Mouse (Mus musculus): Measurements from ENCODE around the gene Ap2s1.

Gene Ap2s1

DNA sequence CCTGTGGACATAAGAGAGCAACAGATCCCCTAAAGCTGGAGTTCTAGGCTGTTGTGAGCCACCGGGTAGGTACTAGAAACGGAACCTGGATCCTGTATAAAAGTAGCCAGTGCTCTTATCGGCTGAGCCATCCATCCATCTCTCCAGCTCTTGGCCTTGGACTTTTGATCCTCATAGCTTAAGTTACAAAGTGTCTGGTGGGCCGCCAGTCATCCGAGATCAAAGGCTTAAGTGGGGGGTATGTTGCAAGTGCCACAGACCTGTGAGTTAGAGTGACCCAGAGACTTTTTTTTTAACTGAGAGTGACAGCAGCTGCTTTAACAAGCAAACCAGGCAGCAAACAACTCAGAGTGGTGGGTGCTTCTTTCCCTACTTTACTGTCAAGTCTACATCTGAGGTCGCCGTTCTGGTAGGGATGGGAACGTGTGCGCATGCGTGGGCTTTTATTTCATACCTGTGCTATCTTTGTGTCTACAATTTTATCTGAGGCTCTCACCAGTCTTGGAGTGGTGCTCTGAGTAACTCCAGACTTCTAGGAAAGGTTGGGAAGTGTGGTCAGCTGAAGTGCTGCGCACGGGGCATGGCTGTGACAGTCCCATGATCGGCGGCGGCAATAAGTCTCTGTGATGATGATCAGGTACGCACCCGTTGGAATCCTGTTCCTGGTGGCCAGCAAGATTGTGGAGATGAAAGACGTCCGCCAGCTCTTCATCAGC, 55.0 kb downstream of the Ap2s1 start:
- no peak for DNase-seq (ENCODE audit: low read depth, low spot score)

- no peak for DNase-seq (ENCODE audit: low read depth, low spot score)
Measured at GRCm38 (mm10) chr7:16794886-16795285, 56.7 kb downstream of the Ap2s1 start.

All from CD4-positive helper T cell, adult 2 months (primary cell).